Mouse (Mus musculus): ENCODE results near the gene Wif1. TPM values are rescaled to one million over a fixed set of nuclear protein-coding genes. Genes with fewer than 3 reads are reported as not detected.

The Wif1 gene
- polyA plus RNA-seq, 1 experiment = 1.8 TPM

- WGBS = 49% methylated on average over 9 of the region's 9 CpGs
- TF ChIP-seq POLR2A (IDR thresholded peaks at IDR 0.05; ENCODE audit: low read depth, low read length) = no peak
- TF ChIP-seq CTCF (conservative IDR thresholded peaks at IDR 0.05; ENCODE audit: insufficient read depth, insufficient read length, low read depth, low read length) = no peak
- DNase-seq = no peak
- H3K27ac ChIP-seq (ENCODE audit: insufficient read depth, low read depth, low read length) = no peak overlapping the region
- no peaks in the 10 kb centered on the region for H3K36me3 ChIP-seq (ENCODE audit: control insufficient read depth, insufficient read depth, low read length)
- no peaks in the 10 kb centered on the region for H3K27me3 ChIP-seq (replicated peaks; ENCODE audit: control insufficient read depth, insufficient read depth, low read length)
- H3K4me3 ChIP-seq (ENCODE audit: insufficient read depth, low read depth, low read length) = no peak overlapping the region
- no peaks in the 10 kb centered on the region for H3K4me1 ChIP-seq (ENCODE audit: control insufficient read depth, insufficient read depth, low read length)
Measured at GRCm38 (mm10) chr10:121080500-121080899, 46.7 kb downstream of the Wif1 start.

GRCm38 (mm10) chr10:121082881-121083280 is 49.1 kb downstream of the Wif1 start:
- TF ChIP-seq CTCF (conservative IDR thresholded peaks at IDR 0.05; ENCODE audit: insufficient read depth, insufficient read length, low read depth, low read length) = no peak
- no peak for TF ChIP-seq POLR2A (IDR thresholded peaks at IDR 0.05; ENCODE audit: low read depth, low read length)
- 92% methylated on average over 4 of the region's 4 CpGs for WGBS
- Histone ChIP-seq H3K4me3 (ENCODE audit: insufficient read depth, low read depth, low read length) (no peak overlapping the region), H3K4me1 (ENCODE audit: control insufficient read depth, insufficient read depth, low read length) (no peaks in the 10 kb centered on the region), H3K36me3 (ENCODE audit: control insufficient read depth, insufficient read depth, low read length) (no peaks in the 10 kb centered on the region), H3K27ac (ENCODE audit: insufficient read depth, low read depth, low read length) (no peak overlapping the region), H3K27me3 (replicated peaks; ENCODE audit: control insufficient read depth, insufficient read depth, low read length) (no peaks in the 10 kb centered on the region)
- no peak for DNase-seq

- Histone ChIP-seq H3K36me3 (ENCODE audit: control insufficient read depth, insufficient read depth, low read length) (no peaks in the 10 kb centered on the region), H3K27ac (ENCODE audit: insufficient read depth, low read depth, low read length) (no peak overlapping the region), H3K4me3 (ENCODE audit: insufficient read depth, low read depth, low read length) (no peak overlapping the region), H3K4me1 (ENCODE audit: control insufficient read depth, insufficient read depth, low read length) (no peaks in the 10 kb centered on the region), H3K27me3 (replicated peaks; ENCODE audit: control insufficient read depth, insufficient read depth, low read length) (no peaks in the 10 kb centered on the region)
- TF ChIP-seq CTCF (conservative IDR thresholded peaks at IDR 0.05; ENCODE audit: insufficient read depth, insufficient read length, low read depth, low read length) (no peak; the same call in 1 of the 2 replicates), POLR2A (IDR thresholded peaks at IDR 0.05; ENCODE audit: low read depth, low read length) (no peak)
- DNase-seq = no peak
- WGBS = 62% methylated on average over 10 of the region's 10 CpGs
Measured at GRCm38 (mm10) chr10:121083512-121083911, 49.8 kb downstream of the Wif1 start.

GRCm38 (mm10) chr10:121088679-121089078 is 54.9 kb downstream of the Wif1 start:
- H3K27ac ChIP-seq (ENCODE audit: insufficient read depth, low read depth, low read length) = no peak overlapping the region
- no peaks in the 10 kb centered on the region for H3K4me1 ChIP-seq (ENCODE audit: control insufficient read depth, insufficient read depth, low read length)
- no peak for TF ChIP-seq POLR2A (IDR thresholded peaks at IDR 0.05; ENCODE audit: low read depth, low read length)
- no peak for TF ChIP-seq CTCF (conservative IDR thresholded peaks at IDR 0.05; ENCODE audit: insufficient read depth, insufficient read length, low read depth, low read length)
- H3K4me3 ChIP-seq (ENCODE audit: insufficient read depth, low read depth, low read length) = no peak overlapping the region
- no peaks in the 10 kb centered on the region for H3K36me3 ChIP-seq (ENCODE audit: control insufficient read depth, insufficient read depth, low read length)
- 55% methylated on average over 5 of the region's 5 CpGs for WGBS
- DNase-seq = peak; percentile 13
- no peaks in the 10 kb centered on the region for H3K27me3 ChIP-seq (replicated peaks; ENCODE audit: control insufficient read depth, insufficient read depth, low read length)

GRCm38 (mm10) chr10:121089312-121089711 is 55.6 kb downstream of the Wif1 start:
- no peak overlapping the region for H3K27ac ChIP-seq (ENCODE audit: insufficient read depth, low read depth, low read length)
- peak; percentile 46 for DNase-seq
- no peak overlapping the region for H3K4me3 ChIP-seq (ENCODE audit: insufficient read depth, low read depth, low read length)
- no peaks in the 10 kb centered on the region for H3K4me1 ChIP-seq (ENCODE audit: control insufficient read depth, insufficient read depth, low read length)
- 3% methylated on average over 6 of the region's 6 CpGs for WGBS
- TF ChIP-seq CTCF (conservative IDR thresholded peaks at IDR 0.05; ENCODE audit: insufficient read depth, insufficient read length, low read depth, low read length) (no peak), POLR2A (IDR thresholded peaks at IDR 0.05; ENCODE audit: low read depth, low read length) (no peak)
- no peaks in the 10 kb centered on the region for H3K27me3 ChIP-seq (replicated peaks; ENCODE audit: control insufficient read depth, insufficient read depth, low read length)
- no peaks in the 10 kb centered on the region for H3K36me3 ChIP-seq (ENCODE audit: control insufficient read depth, insufficient read depth, low read length)

GRCm38 (mm10) chr10:121090006-121090405 is 56.2 kb downstream of the Wif1 start:
- no peak for DNase-seq

GRCm38 (mm10) chr10:121095948-121096347 is 62.2 kb downstream of the Wif1 start:
- Histone ChIP-seq H3K27me3 (replicated peaks; ENCODE audit: control insufficient read depth, insufficient read depth, low read length) (no peaks in the 10 kb centered on the region), H3K4me1 (ENCODE audit: control insufficient read depth, insufficient read depth, low read length) (no peaks in the 10 kb centered on the region), H3K27ac (ENCODE audit: insufficient read depth, low read depth, low read length) (no peak overlapping the region), H3K36me3 (ENCODE audit: control insufficient read depth, insufficient read depth, low read length) (no peaks in the 10 kb centered on the region), H3K4me3 (ENCODE audit: insufficient read depth, low read depth, low read length) (no peak overlapping the region)
- no peak; the same call in 1 of the 2 replicates for TF ChIP-seq CTCF (conservative IDR thresholded peaks at IDR 0.05; ENCODE audit: insufficient read depth, insufficient read length, low read depth, low read length)
- TF ChIP-seq POLR2A (IDR thresholded peaks at IDR 0.05; ENCODE audit: low read depth, low read length) = no peak
- DNase-seq = no peak
- WGBS = 62% methylated on average over 12 of the region's 12 CpGs

More at GRCm38 (mm10) chr10:121090006-121090405, 56.2 kb downstream of the Wif1 start:
- TF ChIP-seq POLR2A (IDR thresholded peaks at IDR 0.05; ENCODE audit: low read depth, low read length) (no peak), CTCF (conservative IDR thresholded peaks at IDR 0.05; ENCODE audit: insufficient read depth, insufficient read length, low read depth, low read length) (no peak)
- no peaks in the 10 kb centered on the region for H3K27me3 ChIP-seq (replicated peaks; ENCODE audit: control insufficient read depth, insufficient read depth, low read length)
- no peak overlapping the region for H3K27ac ChIP-seq (ENCODE audit: insufficient read depth, low read depth, low read length)
- no peak overlapping the region for H3K4me3 ChIP-seq (ENCODE audit: insufficient read depth, low read depth, low read length)
- WGBS = 16% methylated on average over 8 of the region's 8 CpGs
- no peaks in the 10 kb centered on the region for H3K4me1 ChIP-seq (ENCODE audit: control insufficient read depth, insufficient read depth, low read length)
- H3K36me3 ChIP-seq (ENCODE audit: control insufficient read depth, insufficient read depth, low read length) = no peaks in the 10 kb centered on the region
